Mouse (Mus musculus) E14TG2a.4 (cell line): Measurements from ENCODE around the gene Clptm1.

ENCODE experiments used
- H3K27me3 ChIP-seq: 2 replicates; pipeline ENCODE4 v1.6.1; 2014; ENCODE audit warnings: low read length, control low read depth; ENCODE audit not compliant: insufficient read depth
- H3K36me3 ChIP-seq: 2 replicates; pipeline ENCODE4 v1.6.1; 2014; ENCODE audit warnings: low read length, control low read depth; ENCODE audit not compliant: insufficient read depth
- H3K4me1 ChIP-seq: replicated peaks from 2 replicates; pipeline ENCODE4 v1.6.1; 2014; ENCODE audit warnings: low read depth, low read length, control low read depth
- H3K4me3 ChIP-seq: replicated peaks from 2 replicates; pipeline ENCODE4 v1.5.1; 2014; ENCODE audit warnings: mild to moderate bottlenecking, low read length
- H3K9me3 ChIP-seq: 2 replicates; pipeline ENCODE4 v1.6.1; 2014; ENCODE audit warnings: low read length, control low read depth
- CTCF ChIP-seq: conservative IDR thresholded peaks from 2 replicates; pipeline ENCODE4 v1.5.1; 2014; ENCODE audit warnings: low read length
- NANOG ChIP-seq: IDR thresholded peaks from 2 replicates; pipeline ENCODE4 v1.6.1; 2014; ENCODE audit warnings: borderline replicate concordance, low read length, mixed read lengths
- POU5F1 ChIP-seq: IDR thresholded peaks from 2 replicates; pipeline ENCODE4 v1.6.1; 2014; ENCODE audit warnings: low read length, borderline replicate concordance

Clptm1 gene

DNA sequence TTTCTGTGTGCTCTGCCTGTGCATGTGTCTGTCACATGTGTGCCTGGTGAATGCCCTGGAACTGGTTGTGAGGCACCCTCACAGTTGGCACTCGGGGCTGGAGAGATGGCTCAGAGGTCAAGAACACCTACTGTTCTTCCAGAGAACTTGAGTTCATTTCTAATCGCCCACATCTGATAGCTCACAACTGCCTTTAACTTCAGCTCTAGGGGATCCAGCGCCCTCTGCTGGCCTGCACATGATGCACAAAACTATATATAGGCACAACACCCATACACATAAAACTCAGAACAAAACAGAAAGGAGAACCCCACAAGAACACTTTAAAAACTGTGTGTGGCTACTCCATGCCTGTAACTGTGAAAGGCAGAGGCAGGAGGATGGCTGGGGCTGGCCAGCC is 75.6 kb downstream of the Clptm1 start:
- Histone ChIP-seq H3K9me3 (no peaks in the 10 kb centered on the region), H3K27me3 (peaks cover 13% of the 10 kb centered on the region)
- TF ChIP-seq CTCF: peak; percentile 55
- TF ChIP-seq NANOG: no peak

DNA sequence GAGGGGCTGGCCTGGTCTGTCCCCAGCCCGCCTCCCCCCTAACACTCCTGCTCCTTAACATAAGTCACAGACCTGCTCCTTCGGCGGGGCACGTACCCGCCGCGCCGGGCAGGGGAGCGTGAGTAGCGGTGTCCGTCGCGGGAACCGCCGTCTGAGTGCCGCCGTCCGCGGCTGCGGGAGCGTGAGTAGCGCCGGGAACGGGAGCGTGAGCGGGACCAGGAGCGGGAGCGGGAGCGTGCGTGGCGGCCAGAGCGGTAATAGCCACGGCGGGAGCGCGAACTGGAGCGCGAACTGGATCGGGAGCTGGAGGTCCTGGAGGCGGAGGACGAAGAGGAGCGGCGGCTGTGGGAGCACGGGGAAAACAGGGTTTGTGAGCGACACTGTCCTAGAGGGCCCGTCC is 78.6 kb downstream of the Clptm1 start:
- TF ChIP-seq CTCF (no peak), NANOG (no peak), POU5F1 (no peak)

More for the DNA sequence above, 75.6 kb downstream of the Clptm1 start:
- H3K4me3 ChIP-seq: no peak overlapping the region
- peaks cover 85% of the 10 kb centered on the region for H3K4me1 ChIP-seq
- H3K36me3 ChIP-seq: peaks cover 93% of the 10 kb centered on the region

More for the DNA sequence above, 78.6 kb downstream of the Clptm1 start:
- H3K27me3 ChIP-seq: peaks cover 13% of the 10 kb centered on the region
- H3K36me3 ChIP-seq: peaks cover 87% of the 10 kb centered on the region
- H3K4me3 ChIP-seq: peak overlapping the region; percentile 76
- H3K4me1 ChIP-seq: peaks cover 84% of the 10 kb centered on the region
- H3K9me3 ChIP-seq: no peaks in the 10 kb centered on the region
